Mouse (Mus musculus) left cerebral cortex, postnatal 14 days (tissue): ENCODE results near the gene Serpinb1b. TPM values are rescaled to one million over a fixed set of nuclear protein-coding genes. Genes with fewer than 3 reads are reported as not detected.
A peak's percentile ranks its signal among the peaks of the same experiment; 100 is the strongest.
"Not testable (repeated sequence)": the region's sequence is repeated elsewhere in the genome, so short reads cannot be mapped to it uniquely, and the experiment has no call there.

Source experiments
- DNase-seq, 2 experiments: peaks; one replicate each; pipeline ENCODE4 v3.0.0; 2021 to 2022; ENCODE audit warnings: low spot score in 2 of 2, mixed read lengths in 1 of 2
- intact Hi-C: fragments of 180-260 bp; cut with DNase I; formaldehyde crosslinking; loops from one replicate; pipeline ENCODE4 v1.15.1; 2025
- long read RNA-seq, 2 experiments: library from polyadenylated mRNA; stranded (forward); transcript quantifications; one replicate each; pipeline ENCODE4 v2.0.0; 2021
- total RNA-seq, 2 experiments: library from RNA; stranded (reverse); gene quantifications; 2 replicates each; pipeline ENCODE4 v1.2.3; 2021

The Serpinb1b gene
- 1 to 10 TPM in 1 of 2 experiments, under 1 TPM in 1; 0.81 to 1.0 TPM for total RNA-seq
- long read RNA-seq, experiment 1, partial matches to known transcripts, result 0 of 2 reads
- long read RNA-seq, experiment 1, other reads (novel, unspliced or antisense), result 0 of 2 reads
- long read RNA-seq, experiment 2, result 0 reads

DNA sequence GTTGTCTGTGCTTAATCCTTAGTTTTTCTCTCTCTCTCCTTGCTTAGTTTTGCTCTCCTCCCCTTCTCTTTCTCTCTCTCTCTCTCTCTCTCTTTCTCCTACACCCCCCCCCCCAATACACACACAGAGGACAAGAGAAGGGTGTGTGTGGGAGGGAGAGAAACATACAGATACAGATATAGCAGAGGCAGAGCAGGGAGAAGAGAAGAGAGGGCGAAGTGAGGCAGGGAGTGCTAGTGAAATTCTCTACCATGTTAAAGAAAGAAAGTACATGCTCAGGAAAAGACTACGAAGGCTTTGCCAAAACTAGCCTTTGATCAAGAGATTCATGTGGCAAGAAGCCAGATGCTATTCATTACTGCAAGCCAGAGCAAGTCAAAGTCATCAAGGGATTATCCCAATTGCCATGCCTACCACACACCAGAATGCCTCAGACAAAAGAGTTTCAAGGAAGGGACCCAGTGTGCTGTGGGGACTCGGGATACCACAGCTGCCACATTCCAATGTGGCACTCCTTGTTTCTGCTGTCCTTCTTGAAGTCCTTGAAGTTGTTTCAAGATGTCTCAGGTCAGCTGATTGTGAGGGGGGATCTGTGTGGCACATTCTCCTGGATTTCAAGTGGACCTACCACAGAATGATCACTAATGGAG lies at the start of gene Serpinb1b:
Gene Serpinb1b (plus strand): TSS at position 520 of the 650 bp plus-strand sequence.
- DNase-seq, result peak in 1 of 2 experiments; percentile 27
- intact Hi-C loops, result no loop called here

DNA sequence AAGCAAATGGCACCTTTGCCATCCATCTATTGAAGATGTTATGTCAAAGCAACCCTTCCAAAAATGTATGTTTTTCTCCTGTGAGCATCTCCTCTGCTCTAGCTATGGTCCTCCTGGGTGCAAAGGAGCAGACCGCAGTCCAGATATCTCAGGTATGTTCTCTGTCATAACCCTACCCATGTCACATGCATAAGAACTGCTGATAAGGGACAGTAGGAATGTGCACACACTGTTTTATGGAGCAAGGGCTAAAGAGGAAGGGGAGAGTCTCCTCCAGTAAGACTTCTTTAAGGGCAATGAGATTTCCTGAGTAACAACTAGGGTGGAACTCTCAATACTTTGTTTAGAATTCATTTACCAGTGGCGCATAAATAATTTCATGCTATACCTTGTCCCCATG lies 48.9 kb upstream of the Serpinb1b start:
- DNase-seq, intact Hi-C loops: not testable (repeated sequence)

DNA sequence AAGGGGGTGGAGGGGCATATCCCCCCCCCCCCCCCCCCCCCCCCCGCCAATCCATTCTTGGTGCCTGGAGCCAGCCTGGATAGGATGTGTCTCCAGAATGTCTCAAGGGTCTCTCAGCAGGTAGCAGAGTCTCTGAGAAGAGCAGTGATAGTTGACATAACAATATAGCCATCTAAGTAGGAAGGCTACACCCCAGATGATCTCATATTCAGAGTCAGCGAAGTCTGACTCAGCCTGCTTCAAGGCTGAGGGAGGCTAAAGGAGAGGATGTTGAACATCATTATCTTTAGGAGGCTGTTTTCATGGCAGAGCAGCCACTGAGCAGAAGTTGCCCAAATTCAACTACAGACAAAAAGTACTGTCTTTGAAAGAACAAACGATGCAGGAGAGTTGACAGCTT lies 48.1 kb upstream of the Serpinb1b start:
- no peak for DNase-seq
- intact Hi-C loops, result no loop called here

DNA sequence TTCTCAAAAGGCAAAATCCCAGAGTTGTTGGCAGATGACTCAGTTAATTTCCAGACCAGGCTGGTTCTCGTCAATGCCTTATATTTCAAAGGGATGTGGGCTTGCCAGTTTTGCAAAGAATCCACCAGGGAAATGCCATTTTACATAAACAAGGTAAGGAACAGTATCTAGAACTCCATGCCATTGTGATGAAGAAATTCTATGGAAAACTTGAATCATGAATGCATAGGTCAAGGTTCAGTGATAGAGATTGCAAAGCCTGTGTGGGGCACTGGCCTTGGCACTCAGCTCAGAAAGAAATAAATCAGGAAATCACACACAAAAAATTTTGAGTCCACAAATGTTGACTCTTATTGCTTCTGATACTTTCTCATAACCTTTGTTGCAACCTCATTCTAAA lies 42.9 kb upstream of the Serpinb1b start:
- no peak for DNase-seq
- intact Hi-C loops, result no loop called here

DNA sequence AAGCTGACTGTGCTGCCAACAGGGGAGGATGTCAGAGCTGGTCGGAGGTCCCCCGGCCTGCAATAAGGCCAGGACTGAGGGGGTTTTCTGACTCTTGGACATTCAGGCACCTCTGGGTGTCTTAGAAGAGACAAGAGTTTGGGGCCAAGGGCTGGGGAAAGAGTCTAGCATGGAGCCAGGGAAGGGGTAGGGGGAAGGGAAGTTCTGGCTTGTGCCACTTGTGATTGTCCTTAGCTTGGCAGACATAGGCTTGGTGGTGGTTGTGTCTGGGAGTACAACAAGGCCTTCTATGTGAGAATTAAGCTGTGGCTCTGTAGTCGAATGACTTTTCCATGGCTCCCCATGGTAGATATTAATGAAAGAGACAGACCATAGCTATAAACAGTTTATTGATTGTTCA lies 34.8 kb upstream of the Serpinb1b start:
- DNase-seq, result no peak
- intact Hi-C loops, result no loop called here

DNA sequence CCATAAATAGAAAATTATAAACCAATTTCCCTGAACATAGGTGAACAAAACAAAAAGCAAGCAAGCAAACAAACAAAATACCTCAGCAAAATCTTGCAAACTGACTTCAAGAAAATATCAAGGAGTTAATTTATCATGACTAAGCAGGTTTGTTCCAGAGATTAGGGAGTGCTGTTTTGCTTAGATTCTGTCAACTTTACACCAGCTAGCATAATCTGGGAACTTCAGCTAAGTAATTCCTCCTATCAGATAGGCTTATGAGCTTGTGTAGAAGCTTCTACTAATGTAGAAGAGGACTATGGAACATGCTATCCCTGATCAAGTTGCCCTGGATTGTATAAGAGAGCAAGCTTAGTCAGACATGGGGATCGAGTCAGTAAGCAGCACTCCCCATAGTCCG lies 31.1 kb upstream of the Serpinb1b start:
- no peak for DNase-seq
- intact Hi-C loops, result no loop called here

DNA sequence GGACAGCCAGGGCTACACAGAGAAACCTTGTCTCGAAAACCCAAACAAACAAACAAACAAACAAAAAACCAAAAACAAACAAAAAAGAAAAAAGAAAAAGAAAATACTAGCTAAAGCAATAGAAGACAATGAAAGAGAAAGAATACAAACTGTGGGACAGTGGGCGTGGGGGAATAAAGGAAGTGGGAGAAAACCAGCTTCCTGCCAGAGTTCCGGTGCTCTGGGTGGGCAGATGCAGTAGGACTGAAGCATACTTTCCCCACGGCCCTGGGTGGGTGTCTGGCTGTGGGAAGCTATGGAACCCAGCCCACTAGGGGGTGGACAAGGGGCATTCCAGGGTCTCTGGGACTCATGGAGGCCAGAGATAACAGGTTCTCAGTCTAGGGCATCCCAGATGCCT lies 30.2 kb upstream of the Serpinb1b start:
- intact Hi-C loops, result no loop called here
- DNase-seq, result no peak

DNA sequence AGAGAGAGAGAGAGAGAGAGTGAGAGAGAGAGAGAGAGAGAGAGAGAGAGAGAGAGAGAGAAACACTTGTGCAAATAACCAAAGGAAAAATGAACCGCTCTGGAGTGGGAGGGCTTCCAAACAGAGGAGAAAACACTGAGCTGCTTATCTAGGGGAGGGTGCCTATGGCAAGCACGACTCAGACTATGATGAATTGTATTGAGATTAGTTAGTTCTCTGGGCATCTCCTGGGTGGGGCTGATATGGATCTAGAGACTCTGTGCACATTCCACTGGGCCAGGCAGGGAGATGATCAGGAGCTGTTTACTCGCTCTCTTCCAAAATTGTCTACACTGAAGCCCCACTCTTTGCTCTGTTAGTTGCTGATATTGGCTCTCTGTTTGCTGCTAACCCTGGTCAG lies 26.7 kb upstream of the Serpinb1b start:
- intact Hi-C loops, result no loop called here
- DNase-seq, result no peak

DNA sequence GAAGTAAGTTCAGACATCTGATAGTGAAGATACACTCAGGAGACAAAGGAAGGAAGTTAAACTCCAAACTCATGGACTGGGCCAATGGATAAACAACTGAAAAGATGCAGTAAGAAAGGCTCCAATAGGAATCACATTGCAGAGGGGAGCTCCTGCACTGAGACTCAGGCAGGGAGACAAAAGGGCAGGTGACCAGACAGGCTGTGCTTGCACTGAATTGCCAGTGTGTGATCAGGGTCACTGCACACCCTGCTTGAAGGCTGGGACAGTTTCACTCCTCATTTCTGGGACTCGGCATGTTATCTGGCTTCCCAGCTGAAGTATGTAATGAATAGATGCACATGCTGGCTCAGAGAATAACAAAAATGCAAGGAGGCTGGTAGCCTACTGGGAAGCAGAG lies 15.3 kb upstream of the Serpinb1b start:
- intact Hi-C loops, result no loop called here
- DNase-seq, result no peak

DNA sequence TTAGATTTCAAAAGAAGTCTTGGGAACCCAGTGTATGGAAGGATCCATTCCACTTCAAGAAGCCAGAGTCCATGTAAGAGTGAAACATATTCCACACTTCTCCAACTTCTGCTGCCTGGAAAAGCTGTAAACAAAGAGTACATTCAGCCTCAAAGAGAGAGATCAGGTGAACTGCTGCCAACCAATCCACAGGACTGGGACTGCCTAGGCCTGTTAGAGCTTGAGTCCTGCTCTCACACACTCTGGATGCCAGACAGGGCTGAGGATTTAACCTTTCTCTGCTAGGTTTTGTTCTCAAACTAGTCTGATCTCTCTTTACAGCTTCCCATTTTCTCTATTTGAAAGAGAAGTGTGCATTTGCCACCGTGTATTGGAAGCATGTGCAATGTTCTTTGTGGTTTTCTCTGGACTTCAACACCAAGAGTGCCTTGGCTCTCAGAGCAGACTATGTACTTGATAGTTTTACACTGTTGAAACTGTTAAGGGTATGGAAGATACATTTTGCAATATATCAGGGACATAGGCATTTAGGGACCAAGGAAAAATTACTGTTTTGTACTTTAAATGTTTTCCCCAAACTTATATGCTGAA lies 10.9 kb upstream of the Serpinb1b start:
- intact Hi-C loops, result no loop called here
- DNase-seq, result no peak

DNA sequence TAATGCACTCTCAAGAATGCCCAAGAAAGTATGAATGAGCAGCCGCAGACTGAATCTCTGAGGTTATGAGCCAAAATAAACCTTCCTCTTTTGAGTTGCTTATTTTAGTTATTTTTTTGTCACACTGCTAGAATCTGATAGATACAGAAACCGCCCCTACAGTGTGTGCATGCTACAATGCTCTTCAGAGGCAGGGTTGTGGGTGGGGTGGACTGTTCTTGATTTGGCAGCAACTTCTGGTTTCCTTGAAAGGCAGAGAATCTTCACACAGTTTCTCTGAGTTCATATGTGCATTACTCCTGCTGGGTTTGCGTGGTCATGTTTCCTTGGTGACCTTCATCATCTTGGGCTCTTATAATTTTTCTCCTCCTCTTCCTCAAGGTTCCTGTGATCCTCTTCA lies 10.2 kb upstream of the Serpinb1b start:
- intact Hi-C loops, result no loop called here
- DNase-seq, result peak; percentile 33 to 37

DNA sequence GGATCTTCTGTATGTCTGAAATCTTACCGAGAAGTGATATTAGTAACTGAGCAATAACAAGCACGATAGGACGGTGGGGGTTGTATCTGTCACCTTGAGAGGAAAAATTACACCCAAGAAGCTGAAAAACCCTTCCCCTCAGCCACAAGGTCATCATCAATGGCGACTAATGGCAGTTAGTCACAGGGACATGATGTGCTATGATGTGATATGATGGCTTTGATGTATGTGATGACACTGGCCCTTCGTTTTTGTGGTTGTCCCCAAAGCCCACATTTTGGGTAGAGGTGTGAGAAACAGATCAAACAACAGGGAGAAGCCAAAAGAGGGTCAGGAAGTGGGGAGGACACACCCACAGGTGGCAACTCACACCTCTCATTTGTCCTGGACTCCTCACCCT lies 6.6 kb upstream of the Serpinb1b start:
- DNase-seq, result no peak
- intact Hi-C loops, result no loop called here

DNA sequence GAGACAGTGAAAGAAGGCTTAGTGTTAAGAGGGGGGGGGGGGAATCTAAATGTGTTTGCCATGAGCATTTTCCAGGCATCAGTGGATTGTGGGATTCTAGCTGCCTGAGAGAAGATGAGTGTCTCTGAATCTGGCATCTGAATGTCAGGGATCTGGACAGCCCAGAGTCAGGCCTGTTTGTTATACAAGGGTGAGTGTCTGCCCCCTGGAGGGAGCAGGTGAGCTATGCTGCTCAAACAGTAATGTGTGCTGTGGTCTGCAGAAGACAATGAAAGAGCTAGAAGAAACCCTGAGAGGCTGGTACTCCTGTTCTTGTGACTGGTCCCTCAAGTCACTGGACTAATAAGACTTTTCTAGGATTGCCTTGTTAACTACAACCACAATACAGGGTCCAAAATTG lies 4.3 kb upstream of the Serpinb1b start:
- no peak for DNase-seq
- intact Hi-C loops, result loop anchor here (2.0 kb wide), 1 partner anchor 171 kb away; no protein-coding TSS in a partner anchor

DNA sequence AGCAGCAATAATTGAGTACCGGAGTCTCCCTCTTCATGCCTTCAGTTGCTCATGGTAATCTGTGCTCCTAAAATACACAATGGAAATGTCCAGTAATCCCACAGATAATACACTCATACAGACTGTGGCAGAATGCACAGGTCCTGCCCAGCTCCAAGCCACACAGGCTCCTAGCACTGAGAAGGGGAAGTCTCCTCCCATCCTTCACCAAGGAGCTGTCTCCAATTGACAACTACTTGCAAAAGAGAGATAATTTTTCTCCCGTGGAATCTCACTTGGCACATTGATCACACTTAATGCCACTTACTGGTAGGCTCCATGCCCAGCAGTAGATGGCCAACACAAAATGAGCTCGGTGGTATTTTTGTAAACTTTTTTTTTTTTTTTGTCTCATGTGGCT lies 2.1 kb upstream of the Serpinb1b start:
- no peak for DNase-seq
- intact Hi-C loops, result no loop called here

DNA sequence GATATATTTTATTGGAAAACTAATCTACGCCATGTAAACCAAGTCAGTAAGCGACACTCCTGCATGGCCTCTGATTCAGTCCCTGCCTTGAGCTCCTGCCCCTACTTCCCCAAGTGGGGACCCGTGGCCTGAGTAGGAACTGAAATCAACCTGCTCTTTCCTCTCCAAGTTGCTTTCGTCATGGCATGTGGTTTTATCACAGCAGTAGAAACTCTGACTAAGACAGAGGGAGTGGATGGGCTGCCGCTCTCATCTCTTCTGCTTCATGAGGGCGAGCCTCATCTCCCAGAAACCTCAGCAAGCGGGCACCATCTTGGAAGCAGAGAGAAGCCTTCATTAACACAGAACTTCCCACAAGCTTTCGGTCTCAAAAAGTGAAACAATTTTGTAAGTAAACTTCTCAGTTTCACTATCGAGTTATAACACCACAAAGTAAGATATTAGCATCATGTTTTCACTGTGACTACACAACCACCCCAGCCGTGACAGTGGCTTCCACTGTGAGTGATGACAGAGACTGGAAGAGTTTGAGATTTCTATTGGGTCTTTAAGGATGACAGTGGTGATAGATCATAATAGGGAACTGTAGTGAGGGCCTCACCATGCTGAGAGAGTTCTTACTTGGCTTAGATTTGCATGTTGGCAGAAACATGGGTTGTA lies 1.2 kb upstream of the Serpinb1b start:
- intact Hi-C loops, result no loop called here
- DNase-seq, result no peak

DNA sequence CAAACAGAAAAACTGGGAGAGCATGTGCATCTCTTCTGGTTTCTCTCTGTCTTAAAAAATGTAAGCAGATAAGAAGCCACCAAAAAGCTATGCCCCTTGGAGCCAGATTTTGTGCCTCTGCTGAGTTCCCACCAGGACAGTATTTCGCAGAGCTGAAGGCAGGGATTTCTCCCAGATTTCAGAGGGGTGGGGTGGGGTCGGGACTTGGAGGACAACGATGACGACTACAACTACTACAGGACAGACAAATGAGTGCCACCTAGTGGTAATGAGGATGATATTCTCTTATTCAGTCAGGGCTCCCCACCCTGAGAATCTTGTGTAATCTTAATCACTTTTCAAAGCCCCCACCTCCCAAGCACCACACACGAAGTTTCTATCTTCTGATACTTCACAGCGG lies 1.0 kb downstream of the Serpinb1b start:
- intact Hi-C loops, result loop anchor here (1.0 kb wide), 1 partner anchor 177 kb away; no protein-coding TSS in a partner anchor
- DNase-seq, result peak in 1 of 2 experiments; percentile 21

DNA sequence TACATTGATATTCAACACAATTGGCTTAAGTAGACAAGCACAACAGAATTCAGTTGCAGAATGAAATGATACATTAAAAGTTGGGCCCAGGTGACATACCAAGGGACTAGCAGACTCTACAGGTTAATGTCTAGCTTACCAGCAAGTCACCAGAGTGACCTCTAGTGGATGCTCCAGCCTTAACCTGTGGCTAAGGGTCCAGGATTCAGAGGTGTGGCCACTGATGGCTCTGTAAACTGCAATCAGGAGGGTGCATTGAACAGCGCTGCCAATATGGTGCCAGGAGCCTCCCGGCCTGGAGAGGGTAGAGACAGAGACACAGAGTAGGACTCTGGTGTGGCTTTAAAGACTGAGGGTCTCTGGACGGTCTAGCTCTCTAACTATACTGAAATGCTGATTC lies 2.0 kb downstream of the Serpinb1b start:
- DNase-seq, result no peak
- intact Hi-C loops, result no loop called here

DNA sequence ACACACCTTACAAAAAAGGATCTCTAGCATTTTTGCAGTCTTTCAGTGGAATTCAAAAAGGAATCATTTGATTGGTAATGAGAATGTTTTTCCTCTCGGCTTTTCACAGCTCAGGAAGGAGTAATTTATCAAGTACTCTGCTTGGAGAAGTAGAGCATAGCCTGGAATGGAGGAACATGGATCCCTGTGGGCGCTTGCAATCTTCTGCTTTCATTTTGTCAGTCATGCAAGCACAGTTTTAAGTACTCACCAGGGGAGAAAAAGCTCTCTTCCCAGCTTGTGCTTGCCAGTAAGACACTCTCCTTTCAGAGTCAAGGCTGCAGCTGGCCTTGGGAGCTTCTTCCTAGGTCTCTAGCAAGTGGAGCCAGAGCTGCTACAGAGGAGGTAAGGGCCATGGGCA lies 5.5 kb downstream of the Serpinb1b start:
- intact Hi-C loops, result no loop called here
- DNase-seq, result no peak

DNA sequence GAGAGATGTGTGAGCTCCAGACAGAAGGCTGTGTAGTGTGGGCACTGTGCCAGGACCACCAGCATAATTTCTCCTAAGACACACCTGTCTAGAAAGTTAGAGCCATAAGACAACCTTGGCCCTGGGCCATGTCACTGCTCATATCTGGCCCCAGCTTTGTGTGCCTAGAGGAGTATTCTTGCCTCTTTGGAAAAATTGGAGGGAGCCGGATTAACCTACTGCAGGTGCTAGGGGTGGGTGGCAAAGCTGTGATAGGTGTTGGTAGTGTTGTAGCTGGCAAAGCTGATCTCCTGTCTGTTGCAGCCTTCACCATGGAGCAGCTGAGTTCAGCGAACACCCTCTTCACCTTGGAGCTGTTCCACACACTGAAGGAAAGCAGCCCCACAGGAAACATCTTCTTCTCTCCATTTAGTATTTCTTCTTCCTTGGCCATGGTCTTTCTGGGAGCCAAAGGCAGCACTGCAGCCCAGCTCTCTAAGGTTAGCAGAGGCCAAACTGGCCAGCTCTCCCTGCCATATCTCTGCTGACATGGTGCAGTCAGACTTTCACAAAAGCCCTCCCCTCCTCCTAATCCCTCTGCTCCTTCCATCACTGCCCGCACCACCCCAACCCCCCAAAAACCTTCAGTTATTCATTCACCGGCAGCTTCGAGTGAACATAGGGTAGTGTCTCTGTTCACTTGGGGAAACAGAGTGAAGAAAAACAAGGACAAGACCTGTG lies 6.8 kb downstream of the Serpinb1b start:
- no peak for DNase-seq
- intact Hi-C loops, result no loop called here
